Mouse (Mus musculus): ENCODE measurements at regions not wholly inside any gene's neighbourhood (a gene's known extent, or its start where the extent isn't known, plus 50 kb on each side); places are given as distances from the start of the nearest gene placed in this dataset.
A peak's percentile ranks its signal among the peaks of the same experiment; 100 is the strongest.
"Not testable (repeated sequence)": the region's sequence is repeated elsewhere in the genome, so short reads cannot be mapped to it uniquely, and the experiment has no call there.

GRCm38 (mm10) chr1:157048996-157049395 is 59.5 kb downstream of the Tex35 start:
- no peak for DNase-seq (ENCODE audit: low spot score in 2 of 2)

GRCm38 (mm10) chr1:157048201-157048923 is 60.1 kb downstream of the Tex35 start:
- DNase-seq (ENCODE audit: low spot score in 2 of 2) = peak; percentile 32 to 72

GRCm38 (mm10) chr1:157047751-157048200 is 60.7 kb downstream of the Tex35 start:
- DNase-seq (ENCODE audit: low spot score in 2 of 2) = no peak

- DNase-seq (ENCODE audit: low spot score in 2 of 2) = no peak
Observed at GRCm38 (mm10) chr1:157046760-157047182, 61.7 kb downstream of the Tex35 start.

GRCm38 (mm10) chr1:157039836-157040196 is 68.7 kb downstream of the Tex35 start:
- DNase-seq (ENCODE audit: low spot score in 2 of 2) = no peak

- DNase-seq (ENCODE audit: low spot score in 2 of 2) = peak in 1 of 2 experiments; percentile 49
Observed at GRCm38 (mm10) chr1:157039016-157039835, 69.3 kb downstream of the Tex35 start.

DNA sequence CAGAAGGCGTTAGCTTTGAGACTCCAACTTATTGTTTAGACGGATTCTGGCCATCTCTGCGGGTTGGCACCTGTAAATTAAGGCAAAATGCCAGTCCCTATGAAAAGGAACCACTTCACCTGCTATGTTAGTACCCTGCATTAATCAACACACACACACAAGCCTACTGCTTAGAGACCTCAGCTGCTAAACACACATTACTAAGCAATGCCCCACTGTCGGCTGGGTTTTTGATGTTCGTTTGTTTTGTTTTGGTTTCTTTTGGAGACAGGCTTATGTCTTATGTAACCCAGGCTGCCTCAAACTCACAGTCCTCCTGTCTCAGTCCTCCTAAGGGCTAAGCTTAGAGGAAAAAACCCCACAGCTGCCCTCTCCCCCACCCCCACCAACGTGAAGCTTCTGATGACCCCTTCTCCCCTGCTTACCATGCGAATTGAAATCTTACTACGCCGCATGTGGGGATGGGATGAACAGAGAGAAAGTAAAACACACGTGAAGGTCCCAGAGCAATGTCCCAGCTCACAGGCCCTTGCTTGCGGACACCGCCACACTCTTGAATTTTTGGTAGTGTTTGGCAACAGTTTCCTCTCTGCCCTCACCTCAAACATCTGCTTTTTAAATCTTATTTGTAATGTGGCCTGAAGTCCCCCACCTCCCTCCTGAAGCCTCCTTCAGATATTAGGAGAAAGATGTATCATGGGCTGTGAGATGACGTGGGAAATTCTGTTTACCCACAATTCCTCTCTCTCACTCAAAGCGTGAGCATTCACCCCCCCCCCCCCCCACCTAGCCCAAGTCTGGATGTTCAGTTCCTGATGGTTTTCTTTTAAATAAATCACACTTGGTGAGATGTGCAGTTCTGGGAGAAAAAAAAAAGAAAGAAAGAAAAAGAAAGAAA is 70.1 kb downstream of the Tex35 start:
- no peak for DNase-seq (ENCODE audit: low spot score in 2 of 2)

GRCm38 (mm10) chr1:157037246-157037991 is 71.1 kb downstream of the Tex35 start:
- DNase-seq (ENCODE audit: low spot score in 2 of 2) = no peak

DNA sequence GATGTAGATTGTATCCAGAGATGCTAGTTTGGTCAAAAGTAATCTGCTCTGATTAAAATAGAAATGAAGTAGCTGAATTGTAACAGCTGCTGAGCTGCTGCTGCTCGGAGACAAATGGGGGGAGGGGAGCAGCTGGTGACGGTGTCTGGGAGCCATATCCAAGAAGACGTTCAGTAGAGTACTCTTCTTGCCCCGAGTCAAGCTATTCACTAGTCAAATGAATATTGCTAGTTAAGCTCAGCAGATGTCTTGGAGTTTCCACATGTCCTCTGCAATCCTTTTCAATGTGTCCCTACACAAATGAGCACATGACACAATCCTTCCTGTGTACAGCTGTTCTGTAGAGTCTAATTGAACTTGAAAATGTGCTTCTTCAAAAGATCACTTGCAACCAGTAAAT is 71.7 kb downstream of the Tex35 start:
- no peak for DNase-seq (ENCODE audit: low spot score in 2 of 2)

DNA sequence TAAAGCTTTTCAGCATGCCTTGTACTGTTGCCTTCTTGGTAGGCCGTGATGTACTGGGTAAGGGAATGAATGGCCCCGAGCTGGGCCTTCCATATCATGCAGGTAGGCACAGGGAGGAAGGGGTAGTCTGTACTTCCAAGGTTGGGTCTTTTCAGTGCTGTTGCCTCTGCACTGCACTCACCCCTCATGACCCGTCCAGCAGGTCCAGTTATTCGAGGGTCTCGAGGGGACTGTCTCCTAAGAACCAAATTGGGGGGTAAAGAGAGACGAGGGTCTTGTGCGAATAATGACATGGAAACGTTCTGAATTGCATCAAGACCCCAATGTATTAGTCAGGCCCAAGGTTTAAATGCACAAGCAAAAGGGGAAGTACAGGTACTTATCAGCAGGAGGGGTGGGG is 73.3 kb downstream of the Tex35 start:
- DNase-seq (ENCODE audit: low spot score in 2 of 2) = not testable (repeated sequence)

DNA sequence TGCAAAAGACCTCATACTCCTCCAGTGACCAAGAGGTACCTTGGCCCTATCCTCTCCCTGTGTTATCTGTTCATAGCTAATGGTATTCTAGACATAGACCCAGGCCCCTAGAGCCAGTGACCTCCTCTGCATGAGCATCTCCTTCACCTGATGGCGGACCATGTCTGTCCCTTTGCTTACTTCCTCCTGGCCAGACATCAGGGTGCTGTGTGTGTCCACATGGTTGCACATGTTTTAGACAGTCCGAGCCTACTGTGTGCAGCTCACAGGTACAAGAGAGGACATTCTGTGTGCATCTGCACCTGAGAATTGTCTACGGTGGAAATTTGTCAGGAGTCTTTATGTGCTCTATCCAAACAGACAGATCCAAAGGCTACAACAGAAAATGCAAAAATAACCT is 79.8 kb downstream of the Tex35 start:
- DNase-seq (ENCODE audit: low spot score in 2 of 2) = no peak

GRCm38 (mm10) chr1:157027681-157028080 is 80.8 kb downstream of the Tex35 start:
- DNase-seq (ENCODE audit: low spot score in 2 of 2) = no peak

- DNase-seq (ENCODE audit: low spot score in 2 of 2) = no peak
Observed at GRCm38 (mm10) chr1:157023462-157023861, 84.0 kb upstream of the Ralgps2 start.

- DNase-seq (ENCODE audit: low spot score in 2 of 2) = no peak
Observed at GRCm38 (mm10) chr1:157022456-157023435, 83.3 kb upstream of the Ralgps2 start.

GRCm38 (mm10) chr1:157019892-157020291 is 80.5 kb upstream of the Ralgps2 start:
- peak in 1 of 2 experiments; percentile 43 for DNase-seq (ENCODE audit: low spot score in 2 of 2)

DNA sequence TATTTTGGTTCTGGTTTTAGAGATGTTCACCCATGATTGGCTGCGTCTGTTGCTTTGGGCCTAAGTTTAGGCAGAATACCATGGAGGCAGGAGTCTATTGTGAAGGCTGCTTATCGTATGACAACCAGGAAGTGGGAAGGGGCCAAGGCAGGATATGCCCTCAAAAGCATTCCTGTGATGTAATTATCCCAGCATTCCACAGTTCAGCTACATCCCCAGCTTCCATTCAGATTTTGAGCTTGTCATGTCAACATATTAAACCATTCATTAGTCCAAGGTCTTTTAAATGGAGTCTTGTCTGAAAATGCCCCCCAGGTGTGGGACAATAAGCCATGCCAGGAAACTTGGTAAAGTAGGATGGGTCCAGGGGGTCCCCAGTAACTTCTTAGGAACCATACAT is 79.3 kb upstream of the Ralgps2 start:
- no peak for DNase-seq (ENCODE audit: low spot score in 2 of 2)

- peak in 1 of 2 experiments; percentile 46 for DNase-seq (ENCODE audit: low spot score in 2 of 2)
Observed at GRCm38 (mm10) chr1:157017198-157017994, 78.0 kb upstream of the Ralgps2 start.

GRCm38 (mm10) chr1:157016625-157017024 is 77.2 kb upstream of the Ralgps2 start:
- DNase-seq (ENCODE audit: low spot score in 2 of 2) = no peak

Data from spleen, postnatal 10 days (tissue).